Mouse (Mus musculus): ENCODE results near the gene Gm21969.

Gm21969 gene

GRCm38 (mm10) chr4:139602357-139603244 is at the start of gene Gm21969:
Gene Gm21969 (plus strand): TSS chr4:139603186.
- CTCF ChIA-PET: interaction anchor here (0.5 to 7.0 kb wide), 127 partner anchors 8 to 1123 kb away, joined by 3 to 189 read pairs (median 5); partner anchors contain the start of genes Aldh4a1 (in 3 of the 4), Akr7a5 (in 1 of the 4) and Pqlc2 (in 1 of the 4)
- POLR2A ChIA-PET: interaction anchor here (0.5 to 2.3 kb wide), 27 partner anchors 9 to 901 kb away, joined by 3 to 22 read pairs (median 4); partner anchors contain the start of gene Aldh4a1 (in 3 of the 4)

GRCm38 (mm10) chr4:139555235-139555634 is 47.8 kb upstream of the Gm21969 start:
- POLR2A ChIA-PET: interaction anchor here in 2 of 4 experiments (0.6 to 1.7 kb wide), 3 partner anchors 19 to 94 kb away, joined by 3 to 15 read pairs (median 6); no protein-coding TSS in a partner anchor
- CTCF ChIA-PET: interaction anchor here in 1 of 4 experiments (1.0 to 1.3 kb wide), 3 partner anchors 19 to 56 kb away, joined by 4 to 5 read pairs (median 5); partner anchors contain the start of gene Gm21969

GRCm38 (mm10) chr4:139555951-139556350 is 47.0 kb upstream of the Gm21969 start:
- ChIA-PET CTCF (interaction anchor here in 1 of 4 experiments (1.0 to 1.3 kb wide), 3 partner anchors 18 to 55 kb away, joined by 4 to 5 read pairs (median 5); partner anchors contain the start of gene Gm21969), POLR2A (interaction anchor here in 2 of 4 experiments (0.6 to 1.7 kb wide), 4 partner anchors 18 to 93 kb away, joined by 3 to 15 read pairs (median 4); no protein-coding TSS in a partner anchor)

- ChIA-PET CTCF (interaction anchor here in 2 of 4 experiments (0.6 to 1.0 kb wide), 2 partner anchors 10 to 406 kb away, joined by 3 read pairs; no protein-coding TSS in a partner anchor), POLR2A (interaction anchor here in 1 of 4 experiments (0.6 kb wide), 1 partner anchor 169 kb away, joined by 4 read pairs; no protein-coding TSS in a partner anchor)
These were observed 34.6 kb upstream of the Gm21969 start for GRCm38 (mm10) chr4:139568361-139568760.

- POLR2A ChIA-PET: interaction anchor here in 2 of 4 experiments (0.7 to 1.9 kb wide), 2 partner anchors 12 to 599 kb away, joined by 4 read pairs; no protein-coding TSS in a partner anchor
- CTCF ChIA-PET: interaction anchor here in 3 of 4 experiments (1.0 to 2.1 kb wide), 5 partner anchors 32 to 73 kb away, joined by 4 to 7 read pairs (median 6); partner anchors contain the start of gene Gm21969 (in 1 of the 3)
These were observed 32.2 kb upstream of the Gm21969 start for GRCm38 (mm10) chr4:139570756-139571155.

GRCm38 (mm10) chr4:139572928-139573512 is 30.0 kb upstream of the Gm21969 start:
- CTCF ChIA-PET: interaction anchor here (0.6 to 3.3 kb wide), 18 partner anchors 10 to 102 kb away, joined by 3 to 47 read pairs (median 5); partner anchors contain the start of gene Gm21969 (in 2 of the 4)
- POLR2A ChIA-PET: interaction anchor here in 3 of 4 experiments (0.6 to 4.4 kb wide), 25 partner anchors 11 to 442 kb away, joined by 3 to 48 read pairs (median 6); partner anchors contain the start of genes Aldh4a1 (in 3 of the 3) and Minos1 (in 1 of the 3)

GRCm38 (mm10) chr4:139574156-139574798 is 28.7 kb upstream of the Gm21969 start:
- POLR2A ChIA-PET: interaction anchor here in 3 of 4 experiments (0.5 to 4.4 kb wide), 59 partner anchors 8 to 1050 kb away, joined by 3 to 48 read pairs (median 5); partner anchors contain the start of genes Aldh4a1 (in 3 of the 3), Gm21969 (in 2 of the 3), Capzb (in 1 of the 3) and Minos1 (in 1 of the 3)
- CTCF ChIA-PET: interaction anchor here (0.5 to 3.3 kb wide), 44 partner anchors 9 to 1664 kb away, joined by 3 to 47 read pairs (median 4); partner anchors contain the start of genes Gm21969 (in 3 of the 4), Akr7a5 (in 1 of the 4), Aldh4a1 (in 1 of the 4) and Pqlc2 (in 1 of the 4)

- CTCF ChIA-PET: interaction anchor here (0.6 to 3.3 kb wide), 39 partner anchors 8 to 585 kb away, joined by 3 to 47 read pairs (median 4); partner anchors contain the start of genes Gm21969 (in 3 of the 4), Akr7a5 (in 1 of the 4), Aldh4a1 (in 1 of the 4) and Pqlc2 (in 1 of the 4)
- POLR2A ChIA-PET: interaction anchor here in 3 of 4 experiments (0.6 to 4.4 kb wide), 55 partner anchors 8 to 574 kb away, joined by 3 to 48 read pairs (median 5); partner anchors contain the start of genes Aldh4a1 (in 3 of the 3), Gm21969 (in 2 of the 3), Capzb (in 1 of the 3) and Minos1 (in 1 of the 3)
These were observed 27.9 kb upstream of the Gm21969 start for GRCm38 (mm10) chr4:139574799-139575672.

- POLR2A ChIA-PET: interaction anchor here in 3 of 4 experiments (0.6 to 4.4 kb wide), 15 partner anchors 9 to 246 kb away, joined by 3 to 48 read pairs (median 6); partner anchors contain the start of gene Aldh4a1 (in 2 of the 3)
- CTCF ChIA-PET: interaction anchor here in 3 of 4 experiments (0.6 to 3.3 kb wide), 7 partner anchors 12 to 233 kb away, joined by 3 to 47 read pairs (median 12); partner anchors contain the start of gene Gm21969 (in 2 of the 3)
These were observed 27.3 kb upstream of the Gm21969 start for GRCm38 (mm10) chr4:139575673-139576003.

- CTCF ChIA-PET: interaction anchor here in 2 of 4 experiments (1.3 to 2.4 kb wide), 2 partner anchors 26 kb away, joined by 4 to 16 read pairs; partner anchors contain the start of gene Gm21969 (in 1 of the 2)
- POLR2A ChIA-PET: interaction anchor here in 2 of 4 experiments (0.7 to 4.4 kb wide), 6 partner anchors 8 to 246 kb away, joined by 3 to 48 read pairs (median 8); partner anchors contain the start of gene Aldh4a1 (in 1 of the 2)
These were observed 26.6 kb upstream of the Gm21969 start for GRCm38 (mm10) chr4:139576251-139576880.

- ChIA-PET POLR2A (interaction anchor here in 2 of 4 experiments (0.7 to 4.4 kb wide), 3 partner anchors 8 to 90 kb away, joined by 3 to 48 read pairs (median 13); partner anchors contain the start of gene Aldh4a1 (in 1 of the 2)), CTCF (interaction anchor here in 1 of 4 experiments (1.3 kb wide), 1 partner anchor 26 kb away, joined by 4 read pairs; no protein-coding TSS in a partner anchor)
These were observed 26.0 kb upstream of the Gm21969 start for GRCm38 (mm10) chr4:139577006-139577405.

- CTCF ChIA-PET: interaction anchor here (0.6 to 1.7 kb wide), 8 partner anchors 10 to 659 kb away, joined by 3 to 12 read pairs (median 4); partner anchors contain the start of gene Gm21969 (in 1 of the 4)
- POLR2A ChIA-PET: interaction anchor here in 3 of 4 experiments (0.6 to 1.4 kb wide), 5 partner anchors 10 to 242 kb away, joined by 3 to 5 read pairs (median 4); no protein-coding TSS in a partner anchor
These were observed 24.6 kb upstream of the Gm21969 start for GRCm38 (mm10) chr4:139578389-139578788.

GRCm38 (mm10) chr4:139579003-139579402 is 24.0 kb upstream of the Gm21969 start:
- CTCF ChIA-PET: interaction anchor here in 2 of 4 experiments (1.0 to 1.7 kb wide), 4 partner anchors 10 to 33 kb away, joined by 3 to 4 read pairs (median 3); partner anchors contain the start of gene Gm21969 (in 1 of the 2)

GRCm38 (mm10) chr4:139579466-139579865 is 23.5 kb upstream of the Gm21969 start:
- POLR2A ChIA-PET: interaction anchor here in 2 of 4 experiments (0.7 to 1.4 kb wide), 4 partner anchors 9 to 37 kb away, joined by 3 to 5 read pairs (median 3); partner anchors contain the start of gene Gm21969 (in 1 of the 2)
- CTCF ChIA-PET: interaction anchor here in 1 of 4 experiments (1.7 kb wide), 1 partner anchor 32 kb away, joined by 3 read pairs; no protein-coding TSS in a partner anchor

More at GRCm38 (mm10) chr4:139579003-139579402, 24.0 kb upstream of the Gm21969 start:
- POLR2A ChIA-PET: interaction anchor here in 2 of 4 experiments (0.6 to 1.4 kb wide), 2 partner anchors 9 to 243 kb away, joined by 3 read pairs; no protein-coding TSS in a partner anchor

Measured in embryonic stem cell, embryonic (primary cell).